Mouse (Mus musculus) thymus, adult 2 months (tissue): ENCODE data around the gene Fgf11. TPM values are rescaled to one million over a fixed set of nuclear protein-coding genes. Genes with fewer than 3 reads are reported as not detected.

Source experiments
- DNase-seq: peaks from one replicate; pipeline ENCODE4 v3.0.0; 2021
- H3K27ac ChIP-seq: fragments of 200-500 bp; 2 replicates; pipeline ENCODE4 v1.5.1; 2012; ENCODE audit warnings: low read length, control low read depth; ENCODE audit not compliant: control insufficient read depth, insufficient read depth
- H3K27me3 ChIP-seq: fragments of 200-500 bp; 2 replicates; pipeline ENCODE4 v1.6.1; 2012; ENCODE audit warnings: mild to moderate bottlenecking, low read length, moderate library complexity, mixed read lengths; ENCODE audit not compliant: control insufficient read depth, insufficient read depth
- H3K36me3 ChIP-seq: fragments of 200-500 bp; 2 replicates; pipeline ENCODE4 v1.6.1; 2012; ENCODE audit warnings: mild to moderate bottlenecking, low read length, moderate library complexity; ENCODE audit not compliant: control insufficient read depth, insufficient read depth
- H3K4me1 ChIP-seq: fragments of 200-500 bp; replicated peaks from 2 replicates; pipeline ENCODE4 v1.6.1; 2012; ENCODE audit warnings: low read length; ENCODE audit not compliant: control insufficient read depth, insufficient read depth
- H3K4me3 ChIP-seq: fragments of 200-500 bp; 2 replicates; pipeline ENCODE4 v1.5.1; 2012; ENCODE audit warnings: mild to moderate bottlenecking, low read length, control low read depth, moderate library complexity; ENCODE audit not compliant: control insufficient read depth, insufficient read depth
- CTCF ChIP-seq: fragments of 200-500 bp; IDR thresholded peaks from 2 replicates; pipeline ENCODE4 v1.5.1; 2012; ENCODE audit warnings: mild to moderate bottlenecking, control low read depth, low read length, moderate library complexity, borderline replicate concordance; ENCODE audit not compliant: control insufficient read depth, poor library complexity, insufficient read depth; ENCODE audit errors: extremely low read depth
- POLR2A ChIP-seq: fragments of 200-500 bp; IDR thresholded peaks from 2 replicates; pipeline ENCODE4 v1.6.1; 2012; ENCODE audit warnings: mild to moderate bottlenecking, low read length, control low read depth, moderate library complexity; ENCODE audit not compliant: control insufficient read depth, poor library complexity, insufficient read depth; ENCODE audit errors: extremely low read depth
- WGBS: fragments of 180-500 bp; shearing (Covaris S2); methylation state at CpG from one replicate; pipeline ENCODE4 v1.1.7; 2018; 5-methylcytosine and 5-hydroxymethylcytosine counted together
- polyA plus RNA-seq: library from polyadenylated mRNA; depleted of rRNA; stranded (reverse); fragments of >200 nt; gene quantifications from 2 replicates; pipeline ENCODE4 v1.2.3, GENCODE M21; 2012; rRNA removed

The Fgf11 gene
- polyA plus RNA-seq, 1 experiment = 2.4 TPM

- Histone ChIP-seq H3K4me1 (peaks cover 10% of the 10 kb centered on the region), H3K27me3 (no peaks in the 10 kb centered on the region), H3K36me3 (no peaks in the 10 kb centered on the region; the same call in 1 of the 2 replicates), H3K27ac (no peak overlapping the region), H3K4me3 (no peak overlapping the region)
- 42% methylated on average over 3 of the region's 3 CpGs for WGBS
- TF ChIP-seq POLR2A = no peak
- TF ChIP-seq CTCF = no peak
- peak; percentile 48 for DNase-seq
These were observed 47.0 kb downstream of the Fgf11 start for GRCm38 (mm10) chr11:69754701-69755100.

- 89% methylated on average over 5 of the region's 5 CpGs for WGBS
- Histone ChIP-seq H3K4me1 (peaks cover 5% of the 10 kb centered on the region), H3K4me3 (no peak overlapping the region)
These were observed 47.4 kb downstream of the Fgf11 start for GRCm38 (mm10) chr11:69754233-69754632.

GRCm38 (mm10) chr11:69752686-69753085, 49.0 kb downstream of the Fgf11 start:
- no peak for DNase-seq
- Histone ChIP-seq H3K4me1 (peaks cover 5% of the 10 kb centered on the region), H3K27ac (no peak overlapping the region), H3K36me3 (peaks cover 4% of the 10 kb centered on the region), H3K4me3 (no peak overlapping the region), H3K27me3 (no peaks in the 10 kb centered on the region)
- no peak for TF ChIP-seq POLR2A
- TF ChIP-seq CTCF = no peak

More at GRCm38 (mm10) chr11:69754233-69754632, 47.4 kb downstream of the Fgf11 start:
- TF ChIP-seq POLR2A (no peak), CTCF (no peak)
- no peak overlapping the region for H3K27ac ChIP-seq
- no peaks in the 10 kb centered on the region for H3K27me3 ChIP-seq
- no peak for DNase-seq
- no peaks in the 10 kb centered on the region; the same call in 1 of the 2 replicates for H3K36me3 ChIP-seq

DNA sequence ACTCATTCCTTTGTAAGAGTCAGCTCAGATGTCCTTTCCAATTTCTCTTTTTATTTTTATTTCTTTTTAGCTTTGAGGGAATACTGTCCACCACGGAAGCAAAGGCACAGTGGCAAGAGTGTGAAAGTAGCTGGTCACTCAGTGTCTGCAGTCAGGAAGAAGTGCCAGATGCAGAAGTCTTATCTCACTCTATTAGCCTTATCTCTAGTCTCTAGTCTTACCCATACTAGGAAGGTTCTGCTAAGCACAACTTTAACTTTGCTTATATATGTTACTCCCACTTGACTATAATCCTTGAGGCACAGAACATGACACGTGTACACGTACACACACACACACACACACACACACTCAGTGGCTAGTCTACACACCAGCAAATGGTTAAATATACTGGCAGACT, 50.0 kb downstream of the Fgf11 start:
- Histone ChIP-seq H3K4me1 (peaks cover 5% of the 10 kb centered on the region), H3K36me3 (peaks cover 15% of the 10 kb centered on the region)

More for the DNA sequence above, 50.0 kb downstream of the Fgf11 start:
- WGBS = 90% methylated on average over 3 of the region's 3 CpGs
- H3K27ac ChIP-seq = no peak overlapping the region
- DNase-seq = no peak
- no peak overlapping the region for H3K4me3 ChIP-seq
- no peak for TF ChIP-seq POLR2A
- no peak for TF ChIP-seq CTCF
- H3K27me3 ChIP-seq = no peaks in the 10 kb centered on the region

Other genes starting within 250 kb of the Fgf11 start
- gene Efnb3, start 241.7 kb downstream of the Fgf11 start, polyA plus RNA-seq = 3.7 and 8.7 TPM in 2 replicates
- 41.2 and 48.5 TPM in 2 replicates for gene Wrap53, start 221.6 kb downstream of the Fgf11 start, polyA plus RNA-seq
- 266 and 303 TPM in 2 replicates for gene Trp53, start 221.5 kb downstream of the Fgf11 start, polyA plus RNA-seq
- gene Atp1b2, start 195.9 kb downstream of the Fgf11 start, polyA plus RNA-seq = 3.4 and 4.2 TPM in 2 replicates
- not detected in 2 replicates for gene Shbg, start 184.0 kb downstream of the Fgf11 start, polyA plus RNA-seq
- gene Sat2, start 179.8 kb downstream of the Fgf11 start, polyA plus RNA-seq = 0.67 and 0.73 TPM in 2 replicates
- gene Fxr2, start 168.9 kb downstream of the Fgf11 start, polyA plus RNA-seq = 94.1 and 96.0 TPM in 2 replicates
- gene Sox15, start 146.5 kb downstream of the Fgf11 start, polyA plus RNA-seq = 0.24 and 0.52 TPM in 2 replicates
- 174 and 178 TPM in 2 replicates for gene Mpdu1, start 139.2 kb downstream of the Fgf11 start, polyA plus RNA-seq
- 101 and 117 TPM in 2 replicates for gene Cd68, start 135.7 kb downstream of the Fgf11 start, polyA plus RNA-seq
- gene Eif4a1, start 129.4 kb downstream of the Fgf11 start, polyA plus RNA-seq = 669 and 722 TPM in 2 replicates
- gene Senp3, start 119.8 kb downstream of the Fgf11 start, polyA plus RNA-seq = 83.3 and 89.1 TPM in 2 replicates
- gene Tnfsf13, start 116.1 kb downstream of the Fgf11 start, polyA plus RNA-seq = 2.2 and 3.0 TPM in 2 replicates
- gene Tnfsf12, start 106.0 kb downstream of the Fgf11 start, polyA plus RNA-seq = 12.2 and 16.3 TPM in 2 replicates
- gene Tnfsfm13, start 105.8 kb downstream of the Fgf11 start, polyA plus RNA-seq = 2.7 and 3.4 TPM in 2 replicates
- 113 and 125 TPM in 2 replicates for gene Polr2a, start 43.2 kb downstream of the Fgf11 start, polyA plus RNA-seq
- 0.08 and 0.29 TPM in 2 replicates for gene Slc35g3, start 39.9 kb downstream of the Fgf11 start, polyA plus RNA-seq
- gene Zbtb4, start 35.9 kb downstream of the Fgf11 start, polyA plus RNA-seq = 32.2 and 35.6 TPM in 2 replicates
- gene Chrnb1, start 5.9 kb downstream of the Fgf11 start, polyA plus RNA-seq = 12.9 and 15.7 TPM in 2 replicates
- 4.7 and 5.1 TPM in 2 replicates for gene Tmem102, start 3.8 kb upstream of the Fgf11 start, polyA plus RNA-seq
- 0.05 TPM in 1 of 2 replicates, not detected in the other for gene Gm39566, start 13.4 kb upstream of the Fgf11 start, polyA plus RNA-seq
- 0.22 TPM in 1 of 2 replicates, not detected in the other for gene Spem2, start 16.6 kb upstream of the Fgf11 start, polyA plus RNA-seq
- gene Spem1, start 20.3 kb upstream of the Fgf11 start, polyA plus RNA-seq = 0.20 and 0.61 TPM in 2 replicates
- 14.4 and 15.3 TPM in 2 replicates for gene Nlgn2, start 35.9 kb upstream of the Fgf11 start, polyA plus RNA-seq
- gene Tmem256, start 36.7 kb upstream of the Fgf11 start, polyA plus RNA-seq = 160 and 224 TPM in 2 replicates
- 132 and 142 TPM in 2 replicates for gene Plscr3, start 44.5 kb upstream of the Fgf11 start, polyA plus RNA-seq
- 2.6 and 3.1 TPM in 2 replicates for gene Tnk1, start 56.9 kb upstream of the Fgf11 start, polyA plus RNA-seq
- not detected in 2 replicates for gene Tmem95, start 76.2 kb upstream of the Fgf11 start, polyA plus RNA-seq
- gene Kctd11, start 79.5 kb upstream of the Fgf11 start, polyA plus RNA-seq = 6.2 and 8.0 TPM in 2 replicates
- gene Acap1, start 93.7 kb upstream of the Fgf11 start, polyA plus RNA-seq = 405 and 462 TPM in 2 replicates
- 7.1 and 10.2 TPM in 2 replicates for gene 2810408A11Rik, start 99.1 kb upstream of the Fgf11 start, polyA plus RNA-seq
- gene Neurl4, start 99.2 kb upstream of the Fgf11 start, polyA plus RNA-seq = 85.3 and 90.7 TPM in 2 replicates
- 236 and 272 TPM in 2 replicates for gene Gps2, start 112.0 kb upstream of the Fgf11 start, polyA plus RNA-seq
- gene Eif5a, start 120.1 kb upstream of the Fgf11 start, polyA plus RNA-seq = 618 and 719 TPM in 2 replicates
- gene Ybx2, start 133.9 kb upstream of the Fgf11 start, polyA plus RNA-seq = 20.0 and 49.6 TPM in 2 replicates
- gene Slc2a4, start 146.3 kb upstream of the Fgf11 start, polyA plus RNA-seq = 36.3 and 58.9 TPM in 2 replicates
- gene Cldn7, start 162.9 kb upstream of the Fgf11 start, polyA plus RNA-seq = 6.0 and 6.5 TPM in 2 replicates
- 133 and 148 TPM in 2 replicates for gene Ctdnep1, start 179.3 kb upstream of the Fgf11 start, polyA plus RNA-seq
- 69.4 and 75.3 TPM in 2 replicates for gene Elp5, start 180.7 kb upstream of the Fgf11 start, polyA plus RNA-seq
- 270 and 395 TPM in 2 replicates for gene Gabarap, start 189.3 kb upstream of the Fgf11 start, polyA plus RNA-seq
- 36.5 and 43.4 TPM in 2 replicates for gene Phf23, start 193.9 kb upstream of the Fgf11 start, polyA plus RNA-seq
- 52.4 and 55.7 TPM in 2 replicates for gene Dvl2, start 198.7 kb upstream of the Fgf11 start, polyA plus RNA-seq
- 88.5 and 110 TPM in 2 replicates for gene Acadvl, start 213.6 kb upstream of the Fgf11 start, polyA plus RNA-seq
- gene Dlg4, start 215.1 kb upstream of the Fgf11 start, polyA plus RNA-seq = 71.7 and 72.1 TPM in 2 replicates